Mouse (Mus musculus): Measurements from ENCODE around the gene Ephb1. TPM values are rescaled to one million over a fixed set of nuclear protein-coding genes. Genes with fewer than 3 reads are reported as not detected.

Gene Ephb1
- 37.5 and 48.1 TPM in 2 replicates for polyA plus RNA-seq (2012; rRNA removed)

- under 1% methylated on average over 22 of the region's 22 CpGs for WGBS
- DNase-seq: peak; percentile 92 to 97
- H3K27ac ChIP-seq (ENCODE audit: insufficient read depth, low read length): peak within 1 kb of the TSS; percentile 57
- TF ChIP-seq POLR2A (IDR thresholded peaks at IDR 0.05; ENCODE audit: borderline replicate concordance, insufficient read depth, low read length) (peak; percentile 96), CTCF (IDR thresholded peaks at IDR 0.05; ENCODE audit: borderline replicate concordance, insufficient read depth, low read depth, low read length) (peak; percentile 97)
- H3K4me3 ChIP-seq (replicated peaks; ENCODE audit: insufficient read depth, low read depth, low read length): peak within 1 kb of the TSS; percentile 62
- H3K27me3 ChIP-seq (ENCODE audit: control insufficient read depth, insufficient read depth, low read length): no peaks in the 10 kb centered on the region
- peaks cover 10% of the 10 kb centered on the region; the same call in 1 of the 2 replicates for H3K4me1 ChIP-seq (ENCODE audit: control insufficient read depth, insufficient read depth, low read length)
Observed at GRCm38 (mm10) chr9:102354561-102354973, at the start of gene Ephb1. Ephb1 (minus strand) TSS chr9:102354693.

DNA sequence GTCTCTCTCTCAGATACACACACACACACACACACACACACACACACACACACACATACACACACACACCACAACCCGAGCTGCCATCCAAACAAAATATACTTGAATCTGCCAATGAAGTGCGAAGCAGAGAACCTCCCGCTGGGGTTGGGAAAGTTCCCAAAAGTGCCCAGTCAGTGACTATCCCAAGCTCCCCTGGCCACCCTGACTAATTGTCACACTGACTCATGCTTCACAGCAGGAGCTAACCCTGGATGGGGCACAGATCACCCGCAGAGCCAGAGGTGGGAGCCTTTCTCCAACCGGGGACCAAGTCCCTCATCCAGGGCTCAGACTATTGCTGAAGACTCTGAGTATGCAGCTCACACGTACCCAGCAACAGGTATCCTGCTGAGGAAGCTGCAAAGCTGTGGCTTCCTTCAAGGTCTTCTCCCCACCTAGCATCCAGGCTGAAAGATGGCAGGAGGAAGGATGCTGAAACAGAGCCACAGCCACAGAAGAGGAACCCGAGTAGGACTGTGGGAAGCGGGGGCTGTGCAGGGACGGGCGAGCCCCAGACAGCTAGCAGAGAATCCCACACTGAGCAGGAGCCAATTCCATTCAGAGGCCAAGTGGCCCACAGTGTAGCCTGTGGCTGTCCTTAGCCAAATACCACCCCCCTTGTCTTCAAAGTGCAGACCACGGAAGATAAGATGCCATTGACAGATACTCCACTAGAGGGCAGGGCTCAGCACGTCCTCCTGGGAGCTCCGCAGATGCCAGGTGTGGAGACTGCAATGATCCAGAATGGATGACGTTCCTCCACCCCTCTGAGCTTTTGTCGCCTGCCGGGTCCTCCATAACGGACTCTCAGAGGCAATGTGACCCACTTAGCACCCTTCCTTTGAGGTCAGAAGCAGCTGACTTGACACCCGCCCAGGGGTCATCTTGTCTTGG lies 48.9 kb upstream of the Ephb1 start:
- H3K27me3 ChIP-seq (ENCODE audit: control insufficient read depth, insufficient read depth, low read length): no peaks in the 10 kb centered on the region
- peak; percentile 90 for TF ChIP-seq CTCF (IDR thresholded peaks at IDR 0.05; ENCODE audit: borderline replicate concordance, insufficient read depth, low read depth, low read length)
- no peak for TF ChIP-seq POLR2A (IDR thresholded peaks at IDR 0.05; ENCODE audit: borderline replicate concordance, insufficient read depth, low read length)
- DNase-seq: peak; percentile 61 to 68
- WGBS: 5% methylated on average over 18 of the region's 18 CpGs
- peaks cover 5% of the 10 kb centered on the region for H3K4me1 ChIP-seq (ENCODE audit: control insufficient read depth, insufficient read depth, low read length)
- H3K27ac ChIP-seq (ENCODE audit: insufficient read depth, low read length): no peak overlapping the region
- peak overlapping the region; percentile 23 for H3K4me3 ChIP-seq (replicated peaks; ENCODE audit: insufficient read depth, low read depth, low read length)

DNA sequence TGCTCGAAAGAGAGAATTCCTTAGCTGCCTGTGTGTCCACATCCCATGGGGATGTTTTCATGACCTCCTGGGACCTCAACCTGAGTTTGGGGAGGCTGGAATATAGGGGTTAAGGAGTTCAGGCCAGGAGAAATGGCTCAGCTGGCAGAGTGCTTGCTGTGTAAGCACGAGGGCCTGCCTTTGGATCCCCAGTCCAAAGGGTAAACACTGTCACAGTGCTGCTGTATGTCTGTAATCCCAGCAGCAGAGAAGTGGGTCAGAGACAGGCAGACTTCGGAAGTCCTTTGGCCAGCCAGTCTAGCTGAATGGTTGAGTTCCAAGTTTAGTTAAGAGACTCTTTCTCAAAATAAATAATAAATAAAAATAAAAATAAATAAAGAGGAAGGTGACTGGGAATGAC lies 48.2 kb upstream of the Ephb1 start:
- no peak for TF ChIP-seq CTCF (IDR thresholded peaks at IDR 0.05; ENCODE audit: borderline replicate concordance, insufficient read depth, low read depth, low read length)
- TF ChIP-seq POLR2A (IDR thresholded peaks at IDR 0.05; ENCODE audit: borderline replicate concordance, insufficient read depth, low read length): no peak
- DNase-seq: no peak
- H3K4me1 ChIP-seq (ENCODE audit: control insufficient read depth, insufficient read depth, low read length): peaks cover 5% of the 10 kb centered on the region
- H3K4me3 ChIP-seq (replicated peaks; ENCODE audit: insufficient read depth, low read depth, low read length): no peak overlapping the region
- WGBS: 67% methylated on average over 3 of the region's 3 CpGs
- no peak overlapping the region for H3K27ac ChIP-seq (ENCODE audit: insufficient read depth, low read length)
- H3K27me3 ChIP-seq (ENCODE audit: control insufficient read depth, insufficient read depth, low read length): no peaks in the 10 kb centered on the region

DNA sequence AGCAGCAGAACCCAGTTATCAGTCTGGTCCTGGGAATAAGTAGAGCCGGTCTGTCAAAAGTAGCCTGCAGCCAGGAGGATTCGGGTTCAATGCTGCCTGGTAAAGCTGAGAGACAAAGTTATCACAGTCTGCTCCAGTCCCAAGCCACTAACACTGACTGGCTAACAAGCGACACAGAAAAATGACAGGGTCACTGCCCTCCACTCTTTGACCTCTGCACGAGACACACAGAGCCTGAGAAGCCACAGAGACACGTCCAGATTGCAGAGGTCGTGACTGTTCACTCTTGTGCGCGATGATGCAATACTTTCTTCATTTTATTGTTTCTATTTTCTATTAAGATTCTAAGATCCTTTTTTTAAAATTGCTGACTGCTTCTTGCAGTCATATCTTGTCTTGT lies 33.8 kb upstream of the Ephb1 start:
- no peak for DNase-seq
- 78% methylated on average over 8 of the region's 8 CpGs for WGBS
- Histone ChIP-seq H3K4me3 (replicated peaks; ENCODE audit: insufficient read depth, low read depth, low read length) (no peak overlapping the region), H3K4me1 (ENCODE audit: control insufficient read depth, insufficient read depth, low read length) (no peaks in the 10 kb centered on the region), H3K27me3 (ENCODE audit: control insufficient read depth, insufficient read depth, low read length) (no peaks in the 10 kb centered on the region), H3K27ac (ENCODE audit: insufficient read depth, low read length) (no peak overlapping the region)
- TF ChIP-seq CTCF (IDR thresholded peaks at IDR 0.05; ENCODE audit: borderline replicate concordance, insufficient read depth, low read depth, low read length): no peak

DNA sequence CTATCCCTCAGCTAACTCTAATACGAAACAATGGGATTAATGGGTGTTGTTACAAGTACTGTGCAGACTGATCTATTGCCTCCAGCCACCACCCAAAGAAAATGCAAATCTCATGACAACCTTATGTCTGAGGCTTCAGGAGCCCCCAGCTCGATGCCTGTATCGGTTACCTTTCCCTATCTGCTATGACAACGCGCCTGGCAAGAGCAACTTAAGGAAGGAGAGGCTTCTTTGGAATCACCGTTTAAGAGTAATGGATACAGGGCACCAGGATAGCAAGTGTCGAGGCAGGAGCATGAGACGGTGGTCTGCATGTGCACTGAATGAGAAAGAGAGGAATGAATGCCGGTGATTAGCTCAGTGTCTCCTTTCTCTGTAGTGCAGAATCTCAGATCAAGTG lies 32.3 kb upstream of the Ephb1 start:
- no peaks in the 10 kb centered on the region for H3K27me3 ChIP-seq (ENCODE audit: control insufficient read depth, insufficient read depth, low read length)
- no peak overlapping the region for H3K27ac ChIP-seq (ENCODE audit: insufficient read depth, low read length)
- 94% methylated on average over 9 of the region's 9 CpGs for whole genome bisulfite sequencing
- DNase-seq: no peak
- no peak overlapping the region for H3K4me3 ChIP-seq (replicated peaks; ENCODE audit: insufficient read depth, low read depth, low read length)
- TF ChIP-seq POLR2A (IDR thresholded peaks at IDR 0.05; ENCODE audit: borderline replicate concordance, insufficient read depth, low read length): no peak
- H3K4me1 ChIP-seq (ENCODE audit: control insufficient read depth, insufficient read depth, low read length): no peaks in the 10 kb centered on the region

GRCm38 (mm10) chr9:102380235-102380634 lies 25.7 kb upstream of the Ephb1 start:
- Histone ChIP-seq H3K27ac (ENCODE audit: insufficient read depth, low read length) (no peak overlapping the region), H3K4me3 (replicated peaks; ENCODE audit: insufficient read depth, low read depth, low read length) (no peak overlapping the region), H3K4me1 (ENCODE audit: control insufficient read depth, insufficient read depth, low read length) (no peaks in the 10 kb centered on the region), H3K27me3 (ENCODE audit: control insufficient read depth, insufficient read depth, low read length) (no peaks in the 10 kb centered on the region)
- WGBS: 62% methylated on average over 2 of the region's 2 CpGs
- DNase-seq: no peak
- TF ChIP-seq POLR2A (IDR thresholded peaks at IDR 0.05; ENCODE audit: borderline replicate concordance, insufficient read depth, low read length) (no peak), CTCF (IDR thresholded peaks at IDR 0.05; ENCODE audit: borderline replicate concordance, insufficient read depth, low read depth, low read length) (no peak)

GRCm38 (mm10) chr9:102374661-102375060 lies 20.2 kb upstream of the Ephb1 start:
- TF ChIP-seq CTCF (IDR thresholded peaks at IDR 0.05; ENCODE audit: borderline replicate concordance, insufficient read depth, low read depth, low read length) (no peak), POLR2A (IDR thresholded peaks at IDR 0.05; ENCODE audit: borderline replicate concordance, insufficient read depth, low read length) (no peak)
- Histone ChIP-seq H3K27me3 (ENCODE audit: control insufficient read depth, insufficient read depth, low read length) (no peaks in the 10 kb centered on the region), H3K4me3 (replicated peaks; ENCODE audit: insufficient read depth, low read depth, low read length) (no peak overlapping the region), H3K27ac (ENCODE audit: insufficient read depth, low read length) (no peak overlapping the region), H3K4me1 (ENCODE audit: control insufficient read depth, insufficient read depth, low read length) (no peaks in the 10 kb centered on the region)
- DNase-seq: no peak
- 93% methylated on average over 5 of the region's 5 CpGs for WGBS

GRCm38 (mm10) chr9:102373886-102374285 lies 19.4 kb upstream of the Ephb1 start:
- no peak for DNase-seq
- Histone ChIP-seq H3K4me3 (replicated peaks; ENCODE audit: insufficient read depth, low read depth, low read length) (no peak overlapping the region), H3K4me1 (ENCODE audit: control insufficient read depth, insufficient read depth, low read length) (no peaks in the 10 kb centered on the region), H3K27ac (ENCODE audit: insufficient read depth, low read length) (no peak overlapping the region), H3K27me3 (ENCODE audit: control insufficient read depth, insufficient read depth, low read length) (no peaks in the 10 kb centered on the region)
- no peak for TF ChIP-seq CTCF (IDR thresholded peaks at IDR 0.05; ENCODE audit: borderline replicate concordance, insufficient read depth, low read depth, low read length)
- no peak for TF ChIP-seq POLR2A (IDR thresholded peaks at IDR 0.05; ENCODE audit: borderline replicate concordance, insufficient read depth, low read length)
- 89% methylated on average over 5 of the region's 5 CpGs for WGBS

Data from cerebellum, adult 2 months (tissue).